Mouse (Mus musculus) liver, embryonic 15.5 days (tissue): ENCODE results near the gene Hps5. TPM values are rescaled to one million over a fixed set of nuclear protein-coding genes. Genes with fewer than 3 reads are reported as not detected.
"Not testable (repeated sequence)": the region's sequence is repeated elsewhere in the genome, so short reads cannot be mapped to it uniquely, and the experiment has no call there.

ENCODE experiments used
- ATAC-seq: fragments of 200-750 bp; cut with Nextera tagmentation; 2 replicates; pipeline ENCODE4 v1.8.0; 2017; ENCODE audit warnings: moderate number of reproducible peaks, mild to moderate bottlenecking, moderate library complexity; ENCODE audit not compliant: insufficient read depth
- H3K27ac ChIP-seq: fragments of 300-500 bp; sonication (generic); replicated peaks from 2 replicates; pipeline ENCODE4 v1.5.1; 2015; ENCODE audit warnings: mild to moderate bottlenecking, inconsistent platforms
- H3K27me3 ChIP-seq: fragments of 300-500 bp; sonication (generic); 2 replicates; pipeline ENCODE4 v1.6.1; 2015; ENCODE audit warnings: mild to moderate bottlenecking, inconsistent platforms
- H3K36me3 ChIP-seq: fragments of 300-500 bp; sonication (generic); replicated peaks from 2 replicates; pipeline ENCODE4 v1.6.1; 2015; ENCODE audit warnings: moderate library complexity, mild to moderate bottlenecking, inconsistent platforms
- H3K4me1 ChIP-seq: fragments of 300-500 bp; sonication (generic); replicated peaks from 2 replicates; pipeline ENCODE4 v1.6.1; 2015; ENCODE audit warnings: inconsistent platforms
- H3K4me2 ChIP-seq: fragments of 300-500 bp; sonication (generic); 2 replicates; pipeline ENCODE4 v1.6.1; 2015; ENCODE audit warnings: moderate library complexity, mild to moderate bottlenecking, inconsistent platforms
- H3K4me3 ChIP-seq: fragments of 300-500 bp; sonication (generic); replicated peaks from 2 replicates; pipeline ENCODE4 v1.5.1; 2015; ENCODE audit warnings: mild to moderate bottlenecking, inconsistent platforms
- H3K9ac ChIP-seq: fragments of 300-500 bp; sonication (generic); 2 replicates; pipeline ENCODE4 v1.6.1; 2015; ENCODE audit warnings: moderate library complexity, mild to moderate bottlenecking, inconsistent platforms
- H3K9me3 ChIP-seq: fragments of 300-500 bp; sonication (generic); replicated peaks from 2 replicates; pipeline ENCODE4 v1.6.1; 2016; ENCODE audit warnings: inconsistent platforms
- WGBS: fragments of 180-500 bp; shearing (Covaris S2); methylation state at CpG from one replicate; pipeline ENCODE4 v1.1.7; 2015; ENCODE audit warnings: mixed read lengths; ENCODE audit not compliant: insufficient replicate concordance; 5-methylcytosine and 5-hydroxymethylcytosine counted together
- polyA plus RNA-seq: library from polyadenylated mRNA; unstranded; fragments of >200 nt; fragmentation: Nextera tagmentation; extraction: Ambion mirVana; gene quantifications from 2 replicates; pipeline ENCODE4 v1.2.1, GENCODE M21; 2015

Hps5 gene
- polyA plus RNA-seq, 1 experiment from 2014 or later = 6.7 TPM

GRCm38 (mm10) chr7:46827046-46827802 lies 31.4 kb upstream of the Hps5 start:
- Histone ChIP-seq H3K4me2 (no peak overlapping the region), H3K36me3 (peaks cover 21% of the 10 kb centered on the region), H3K4me3 (no peak overlapping the region), H3K4me1 (peaks cover 32% of the 10 kb centered on the region), H3K9me3 (no peaks in the 10 kb centered on the region), H3K27ac (peak overlapping the region; percentile 51; the same call in 1 of the 2 replicates), H3K9ac (no peak overlapping the region), H3K27me3 (no peaks in the 10 kb centered on the region)
- WGBS = 63% methylated on average over 20 of the region's 20 CpGs
- no peak for ATAC-seq

- ATAC-seq, H3K4me1 ChIP-seq, H3K4me2 ChIP-seq, H3K4me3 ChIP-seq, H3K27me3 ChIP-seq, H3K9ac ChIP-seq, H3K9me3 ChIP-seq: not testable (repeated sequence)
- Histone ChIP-seq H3K27ac (0 out of 2 replicates have a peak overlapping the region, but pooled peaks have one; percentile 16), H3K36me3 (peaks cover 66% of the 10 kb centered on the region)
- 75% methylated on average over 15 of the region's 15 CpGs for WGBS
These were observed 25.2 kb upstream of the Hps5 start for GRCm38 (mm10) chr7:46820876-46821632.

DNA sequence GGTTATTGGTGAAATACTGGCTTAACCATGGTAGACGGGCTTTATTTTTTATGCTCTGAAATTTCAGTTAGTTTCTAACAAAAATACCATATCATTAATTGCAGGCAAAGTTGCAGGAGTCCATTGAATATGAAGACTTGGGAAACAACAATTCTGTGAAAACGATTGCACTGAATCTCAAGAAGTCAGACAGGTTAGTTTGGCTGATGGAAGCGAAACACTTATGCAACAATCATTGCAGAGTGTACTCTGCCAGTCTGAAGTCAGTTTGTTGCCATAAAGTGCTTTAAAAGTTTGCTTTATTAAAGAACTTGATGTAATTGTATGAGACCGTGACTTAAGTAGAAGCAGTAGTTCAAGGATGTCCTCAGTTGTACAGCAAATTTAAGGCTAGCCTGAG lies 18.1 kb upstream of the Hps5 start:
- Histone ChIP-seq H3K9ac (no peak overlapping the region), H3K36me3 (peaks cover 84% of the 10 kb centered on the region), H3K4me3 (no peak overlapping the region), H3K27ac (no peak overlapping the region), H3K9me3 (no peaks in the 10 kb centered on the region), H3K27me3 (no peaks in the 10 kb centered on the region), H3K4me1 (no peaks in the 10 kb centered on the region), H3K4me2 (no peak overlapping the region)
- WGBS = 80% methylated on average over 4 of the region's 4 CpGs
- ATAC-seq = no peak

GRCm38 (mm10) chr7:46810325-46810724 lies 14.5 kb upstream of the Hps5 start:
- peaks cover 79% of the 10 kb centered on the region for H3K36me3 ChIP-seq
- H3K4me3 ChIP-seq = no peak overlapping the region
- no peak overlapping the region for H3K9ac ChIP-seq
- H3K27ac ChIP-seq = no peak overlapping the region
- no peaks in the 10 kb centered on the region for H3K9me3 ChIP-seq
- H3K4me2 ChIP-seq = no peak overlapping the region
- no peak for ATAC-seq
- no peaks in the 10 kb centered on the region for H3K4me1 ChIP-seq
- WGBS = 87% methylated on average over 6 of the region's 6 CpGs
- no peaks in the 10 kb centered on the region for H3K27me3 ChIP-seq

DNA sequence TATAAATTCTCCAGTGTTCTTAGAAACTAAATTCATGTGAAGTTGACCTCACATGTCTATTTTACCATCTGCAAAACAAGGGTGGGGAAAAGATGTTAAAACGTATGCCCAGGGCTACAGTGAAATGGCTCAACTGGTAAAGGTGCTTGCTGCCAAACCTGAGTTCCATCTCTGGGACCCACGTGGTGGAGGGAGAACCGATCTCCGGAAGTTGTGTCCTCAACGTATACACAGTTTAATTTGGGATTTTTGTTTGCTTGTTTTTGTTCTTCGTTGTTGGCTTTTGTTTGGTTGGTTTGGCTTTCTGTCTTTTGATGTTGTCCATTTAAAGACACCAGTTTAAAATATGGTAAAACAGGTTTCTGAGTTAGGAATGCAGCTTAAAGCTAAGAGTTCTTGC lies 915 bp upstream of the Hps5 start:
- no peaks in the 10 kb centered on the region for H3K27me3 ChIP-seq
- peaks cover 32% of the 10 kb centered on the region for H3K4me1 ChIP-seq
- WGBS = 27% methylated on average over 6 of the region's 6 CpGs
- H3K9ac ChIP-seq = peak overlapping the region; percentile 77
- H3K27ac ChIP-seq = peak overlapping the region; percentile 86; the same call in 1 of the 2 replicates
- no peak for ATAC-seq
- peaks cover 25% of the 10 kb centered on the region for H3K36me3 ChIP-seq
- H3K4me2 ChIP-seq = peak overlapping the region; percentile 96
- peak overlapping the region; percentile 97 for H3K4me3 ChIP-seq
- H3K9me3 ChIP-seq = no peaks in the 10 kb centered on the region

- no peaks in the 10 kb centered on the region for H3K27me3 ChIP-seq
- H3K9ac ChIP-seq = peak overlapping the region; percentile 77
- H3K9me3 ChIP-seq = no peaks in the 10 kb centered on the region
- peaks cover 21% of the 10 kb centered on the region for H3K36me3 ChIP-seq
- 1% methylated on average over 31 of the region's 31 CpGs for WGBS
- H3K4me3 ChIP-seq = peak overlapping the region; percentile 97
- ATAC-seq = 0 out of 2 replicates have a peak, but pooled peaks have one; percentile 2
- H3K27ac ChIP-seq = peak overlapping the region; percentile 86
- peak overlapping the region; percentile 96 for H3K4me2 ChIP-seq
- peaks cover 36% of the 10 kb centered on the region for H3K4me1 ChIP-seq
These were observed 379 bp upstream of the Hps5 start for GRCm38 (mm10) chr7:46796206-46796679.

- H3K9ac ChIP-seq = no peak overlapping the region
- no peak overlapping the region for H3K4me3 ChIP-seq
- peaks cover 9% of the 10 kb centered on the region; the same call in 1 of the 2 replicates for H3K36me3 ChIP-seq
- WGBS = 72% methylated on average over 4 of the region's 4 CpGs
- no peaks in the 10 kb centered on the region for H3K9me3 ChIP-seq
- H3K4me2 ChIP-seq = peak overlapping the region; percentile 6; the same call in 1 of the 2 replicates
- no peaks in the 10 kb centered on the region for H3K27me3 ChIP-seq
- H3K4me1 ChIP-seq = peaks cover 36% of the 10 kb centered on the region
- no peak overlapping the region for H3K27ac ChIP-seq
- no peak for ATAC-seq
These were observed 2.0 kb downstream of the Hps5 start for GRCm38 (mm10) chr7:46793871-46794270.

DNA sequence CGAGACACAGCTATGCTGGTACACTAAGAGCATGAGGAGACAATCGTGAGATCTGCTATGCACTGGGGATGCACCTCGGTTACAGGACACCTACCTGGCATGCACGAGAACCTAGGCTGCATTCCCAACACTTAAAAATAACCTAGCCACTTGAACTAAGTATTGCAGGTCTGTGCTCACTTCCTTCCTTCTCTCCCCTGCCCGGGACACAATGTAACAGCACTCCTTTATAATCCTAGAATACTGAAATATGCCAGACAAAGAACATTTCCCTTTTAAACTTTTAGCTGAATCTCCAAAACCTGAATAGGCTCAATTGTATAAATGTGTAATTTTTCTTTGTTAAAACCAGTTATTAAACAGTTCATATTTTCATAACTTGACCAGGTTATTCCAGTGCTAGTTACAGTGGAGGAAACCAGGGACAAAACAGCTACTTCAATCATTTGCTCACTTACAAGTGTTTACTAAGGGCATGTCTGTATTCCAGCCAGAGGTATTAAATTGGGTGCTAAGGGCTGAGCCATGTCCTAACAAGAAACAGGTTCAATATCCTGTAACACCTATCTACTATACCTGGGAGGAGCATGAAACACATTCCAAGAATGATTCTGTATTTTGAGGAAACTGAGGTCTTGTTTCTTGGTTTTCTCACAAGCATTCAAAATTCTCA lies 6.6 kb downstream of the Hps5 start:
- Histone ChIP-seq H3K4me1 (peaks cover 6% of the 10 kb centered on the region; the same call in 1 of the 2 replicates), H3K4me2 (no peak overlapping the region), H3K9ac (no peak overlapping the region), H3K9me3 (no peaks in the 10 kb centered on the region), H3K27ac (no peak overlapping the region), H3K36me3 (peaks cover 38% of the 10 kb centered on the region), H3K4me3 (no peak overlapping the region), H3K27me3 (no peaks in the 10 kb centered on the region)
- 69% methylated on average over 5 of the region's 5 CpGs for WGBS
- no peak for ATAC-seq

- no peaks in the 10 kb centered on the region for H3K9me3 ChIP-seq
- H3K4me2 ChIP-seq = no peak overlapping the region
- no peak overlapping the region for H3K9ac ChIP-seq
- no peak overlapping the region for H3K4me3 ChIP-seq
- H3K27me3 ChIP-seq = no peaks in the 10 kb centered on the region
- peaks cover 72% of the 10 kb centered on the region for H3K36me3 ChIP-seq
- no peak overlapping the region for H3K27ac ChIP-seq
- 47% methylated on average over 4 of the region's 4 CpGs for WGBS
- H3K4me1 ChIP-seq = no peaks in the 10 kb centered on the region
- no peak; the same call in 1 of the 2 replicates for ATAC-seq
These were observed 25.2 kb downstream of the Hps5 start for GRCm38 (mm10) chr7:46770706-46771105.

DNA sequence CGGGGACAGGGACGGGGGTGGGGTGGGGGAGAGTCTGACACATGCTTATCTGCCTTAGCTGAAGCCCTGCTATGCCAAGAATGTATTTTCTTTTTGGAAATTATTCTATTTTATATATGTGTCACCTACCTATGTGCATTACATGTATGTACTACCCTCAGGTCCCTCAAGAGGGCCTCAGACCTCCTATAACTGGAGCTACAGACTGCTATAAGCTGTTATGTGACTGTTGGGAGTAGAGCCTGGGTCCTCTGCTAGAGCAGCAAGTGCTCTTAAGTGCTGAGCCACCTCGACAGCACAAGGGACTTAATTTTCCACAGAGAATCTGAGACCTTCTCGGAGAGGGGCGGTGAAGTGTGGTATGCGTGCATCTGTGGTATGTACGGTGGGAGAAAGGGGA lies 27.4 kb downstream of the Hps5 start:
- 77% methylated on average over 7 of the region's 7 CpGs for WGBS
- ATAC-seq = no peak
- no peak overlapping the region for H3K9ac ChIP-seq
- H3K4me1 ChIP-seq = no peaks in the 10 kb centered on the region
- H3K27ac ChIP-seq = no peak overlapping the region
- H3K9me3 ChIP-seq = no peaks in the 10 kb centered on the region
- no peaks in the 10 kb centered on the region for H3K27me3 ChIP-seq
- peaks cover 65% of the 10 kb centered on the region for H3K36me3 ChIP-seq
- no peak overlapping the region for H3K4me2 ChIP-seq
- no peak overlapping the region for H3K4me3 ChIP-seq

DNA sequence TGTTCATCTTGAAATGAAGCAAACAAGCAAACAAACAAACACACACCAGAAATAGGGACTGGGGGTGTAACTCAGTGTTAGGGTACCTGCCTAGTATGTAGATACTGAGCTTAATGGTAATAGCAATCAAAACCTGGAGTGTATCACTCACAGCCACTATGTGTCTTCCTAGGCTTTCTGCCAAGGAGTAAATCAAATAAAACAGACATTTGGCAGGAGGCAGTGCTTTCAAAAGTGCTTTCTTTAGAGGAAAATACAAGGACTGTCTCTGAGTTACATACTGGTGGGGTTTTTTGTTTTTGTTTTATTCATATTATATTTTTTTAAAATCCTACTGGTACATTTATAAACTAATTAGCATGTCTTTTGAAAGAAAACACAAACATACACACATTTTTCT lies 28.5 kb downstream of the Hps5 start:
- ATAC-seq = no peak
- H3K9me3 ChIP-seq = no peaks in the 10 kb centered on the region
- peaks cover 66% of the 10 kb centered on the region for H3K36me3 ChIP-seq
- H3K27me3 ChIP-seq = no peaks in the 10 kb centered on the region
- no peak overlapping the region for H3K9ac ChIP-seq
- H3K27ac ChIP-seq = no peak overlapping the region
- H3K4me3 ChIP-seq = no peak overlapping the region
- H3K4me2 ChIP-seq = no peak overlapping the region
- no peaks in the 10 kb centered on the region for H3K4me1 ChIP-seq
